Mouse (Mus musculus): ENCODE measurements around the gene Dock9. TPM values are rescaled to one million over a fixed set of nuclear protein-coding genes. Genes with fewer than 3 reads are reported as not detected.
A peak's percentile ranks its signal among the peaks of the same experiment; 100 is the strongest.

Gene Dock9
- polyA plus RNA-seq, 1 experiment from 2014 or later, result 8.5 TPM

DNA sequence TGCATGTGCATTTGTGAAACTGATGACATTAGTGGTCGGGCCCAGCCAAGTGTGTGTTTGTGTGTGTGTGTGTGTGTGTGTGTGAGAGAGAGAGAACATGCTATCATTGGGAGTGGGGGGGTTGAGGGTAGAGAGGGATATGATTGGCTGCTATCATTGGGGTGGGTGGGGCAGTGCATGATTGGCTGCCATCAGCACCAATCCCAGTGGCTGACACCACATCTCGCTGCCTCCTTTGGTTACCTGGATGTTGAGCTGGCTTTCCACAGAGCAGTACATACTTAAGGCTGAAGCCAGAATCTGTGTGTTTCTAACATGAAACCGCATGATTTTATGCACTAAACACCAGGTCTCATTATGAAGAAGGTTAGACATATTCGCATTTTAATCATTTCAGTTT is 184.7 kb downstream of the Dock9 start:
- DNase-seq (ENCODE audit: low spot score) (no peak), ATAC-seq (no peak)
- 93% methylated on average over 4 of the region's 4 CpGs for WGBS
- H3K4me2 ChIP-seq (ENCODE audit: low read length), result no peak overlapping the region
- no peaks in the 10 kb centered on the region for H3K9me3 ChIP-seq (replicated peaks; ENCODE audit: control insufficient read depth, low read length)
- H3K4me1 ChIP-seq (ENCODE audit: control insufficient read depth, insufficient read depth, low read length), result 0 out of 2 replicates have a peak, but pooled peaks cover 3% of the 10 kb centered on the region
- no peaks in the 10 kb centered on the region for H3K27me3 ChIP-seq (replicated peaks; ENCODE audit: control insufficient read depth, insufficient read depth, low read length)
- H3K36me3 ChIP-seq (ENCODE audit: control insufficient read depth, insufficient read depth, low read length), result no peaks in the 10 kb centered on the region
- H3K27ac ChIP-seq (ENCODE audit: low read depth, low read length), result no peak overlapping the region
- no peak overlapping the region for H3K9ac ChIP-seq (ENCODE audit: low read length)
- no peak overlapping the region for H3K4me3 ChIP-seq (ENCODE audit: low read depth, low read length)

DNA sequence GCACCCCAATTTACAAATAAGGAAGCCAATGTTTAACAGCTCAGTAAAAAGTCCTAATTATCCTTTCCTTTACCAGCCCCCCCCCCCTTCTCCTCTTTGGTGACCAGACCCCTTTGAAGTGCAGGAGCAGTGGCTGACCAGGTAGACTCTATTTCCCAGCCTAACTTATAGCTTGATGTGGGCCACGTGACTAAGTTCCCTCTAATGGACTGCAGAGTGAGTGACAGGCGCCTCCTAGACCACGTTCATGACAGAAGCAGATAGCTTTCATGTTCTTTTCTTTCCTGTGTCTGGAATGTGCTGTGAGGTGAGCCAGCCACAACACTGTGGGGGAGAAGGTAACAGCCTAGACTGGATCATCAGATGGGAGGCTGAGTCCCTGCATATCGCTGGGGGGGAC is 186.1 kb downstream of the Dock9 start:
- ATAC-seq (no peak), DNase-seq (ENCODE audit: low spot score) (no peak)
- no peaks in the 10 kb centered on the region for H3K4me1 ChIP-seq (ENCODE audit: control insufficient read depth, insufficient read depth, low read length)
- 66% methylated on average over 4 of the region's 4 CpGs for WGBS
- no peaks in the 10 kb centered on the region for H3K27me3 ChIP-seq (replicated peaks; ENCODE audit: control insufficient read depth, insufficient read depth, low read length)
- H3K36me3 ChIP-seq (ENCODE audit: control insufficient read depth, insufficient read depth, low read length), result no peaks in the 10 kb centered on the region
- H3K27ac ChIP-seq (ENCODE audit: low read depth, low read length), result no peak overlapping the region
- H3K4me2 ChIP-seq (ENCODE audit: low read length), result no peak overlapping the region
- H3K9ac ChIP-seq (ENCODE audit: low read length), result no peak overlapping the region
- H3K9me3 ChIP-seq (replicated peaks; ENCODE audit: control insufficient read depth, low read length), result no peaks in the 10 kb centered on the region
- H3K4me3 ChIP-seq (ENCODE audit: low read depth, low read length), result no peak overlapping the region

DNA sequence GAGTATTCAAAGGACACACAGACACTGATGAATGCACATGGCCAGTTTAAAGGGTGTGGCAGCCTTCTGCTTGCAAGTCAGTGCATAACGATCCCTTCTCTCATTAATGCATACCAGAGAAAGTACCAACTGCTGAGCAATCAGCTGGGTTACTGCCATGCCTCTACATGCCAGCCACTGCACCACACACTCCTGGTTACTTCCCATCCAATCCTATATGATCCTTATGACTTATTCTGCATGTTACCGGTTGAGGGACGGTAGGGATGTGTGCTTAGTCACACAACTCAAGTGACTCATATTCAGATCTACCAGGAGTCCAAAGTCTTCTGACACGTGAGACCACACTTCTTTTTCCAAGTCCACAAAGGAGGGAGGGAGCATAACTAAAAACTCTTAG is 186.5 kb downstream of the Dock9 start:
- Histone ChIP-seq H3K36me3 (ENCODE audit: control insufficient read depth, insufficient read depth, low read length) (no peaks in the 10 kb centered on the region), H3K4me2 (ENCODE audit: low read length) (no peak overlapping the region), H3K27me3 (replicated peaks; ENCODE audit: control insufficient read depth, insufficient read depth, low read length) (no peaks in the 10 kb centered on the region), H3K27ac (ENCODE audit: low read depth, low read length) (no peak overlapping the region), H3K9me3 (replicated peaks; ENCODE audit: control insufficient read depth, low read length) (no peaks in the 10 kb centered on the region), H3K4me3 (ENCODE audit: low read depth, low read length) (no peak overlapping the region), H3K9ac (ENCODE audit: low read length) (no peak overlapping the region), H3K4me1 (ENCODE audit: control insufficient read depth, insufficient read depth, low read length) (no peaks in the 10 kb centered on the region)
- WGBS, result 64% methylated on average over 4 of the region's 4 CpGs
- ATAC-seq (no peak), DNase-seq (ENCODE audit: low spot score) (no peak)

DNA sequence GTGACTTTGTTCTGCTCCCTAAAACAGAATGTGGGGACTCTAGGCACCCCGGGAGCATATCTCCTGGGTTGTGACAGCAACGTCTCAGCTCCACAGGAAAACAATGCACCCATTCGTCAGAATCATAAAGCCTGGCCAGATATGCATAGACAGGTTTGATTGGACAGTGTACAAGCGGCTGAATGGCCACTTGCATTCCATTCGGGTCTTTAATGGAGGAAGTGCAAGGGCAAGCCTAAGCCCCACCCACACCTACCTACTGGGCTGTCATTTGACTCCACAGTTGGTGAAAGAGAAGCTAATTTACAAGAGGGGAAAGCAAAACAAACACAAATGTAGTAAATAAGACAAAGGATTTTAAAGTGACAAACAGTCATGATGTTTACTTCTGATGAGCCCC is 189.1 kb downstream of the Dock9 start:
- WGBS, result 9% methylated on average over 5 of the region's 5 CpGs

DNA sequence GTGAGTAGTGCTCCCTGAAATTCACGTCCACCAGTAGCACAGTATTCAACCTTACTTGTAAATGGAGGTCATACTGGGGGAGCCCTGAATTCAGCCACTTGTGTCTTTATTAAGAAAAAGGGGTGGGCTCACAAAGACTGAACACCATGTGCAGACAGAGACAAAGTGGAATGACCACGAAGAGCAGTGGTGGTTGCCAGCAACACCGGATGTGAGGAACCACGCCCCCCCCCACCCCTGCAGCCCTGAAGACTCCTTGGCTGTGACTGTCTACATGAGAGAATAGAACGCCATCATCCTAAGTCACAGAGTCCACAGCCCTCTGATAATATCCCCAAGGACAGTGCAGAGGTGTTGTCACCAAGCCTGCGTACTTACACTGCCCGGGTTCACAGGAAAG is 191.2 kb downstream of the Dock9 start:
- Histone ChIP-seq H3K36me3 (ENCODE audit: control insufficient read depth, insufficient read depth, low read length) (no peaks in the 10 kb centered on the region), H3K4me2 (ENCODE audit: low read length) (no peak overlapping the region), H3K9me3 (replicated peaks; ENCODE audit: control insufficient read depth, low read length) (no peaks in the 10 kb centered on the region), H3K27me3 (replicated peaks; ENCODE audit: control insufficient read depth, insufficient read depth, low read length) (no peaks in the 10 kb centered on the region), H3K4me1 (ENCODE audit: control insufficient read depth, insufficient read depth, low read length) (0 out of 2 replicates have a peak, but pooled peaks cover 6% of the 10 kb centered on the region), H3K27ac (ENCODE audit: low read depth, low read length) (no peak overlapping the region), H3K9ac (ENCODE audit: low read length) (no peak overlapping the region), H3K4me3 (ENCODE audit: low read depth, low read length) (no peak overlapping the region)
- DNase-seq (ENCODE audit: low spot score) (no peak), ATAC-seq (no peak)
- WGBS, result 89% methylated on average over 7 of the region's 7 CpGs

More for the DNA sequence above, 189.1 kb downstream of the Dock9 start:
- Histone ChIP-seq H3K9ac (ENCODE audit: low read length) (no peak overlapping the region), H3K9me3 (replicated peaks; ENCODE audit: control insufficient read depth, low read length) (no peaks in the 10 kb centered on the region), H3K4me1 (ENCODE audit: control insufficient read depth, insufficient read depth, low read length) (0 out of 2 replicates have a peak, but pooled peaks cover 6% of the 10 kb centered on the region), H3K4me3 (ENCODE audit: low read depth, low read length) (no peak overlapping the region), H3K4me2 (ENCODE audit: low read length) (no peak overlapping the region), H3K27ac (ENCODE audit: low read depth, low read length) (no peak overlapping the region), H3K27me3 (replicated peaks; ENCODE audit: control insufficient read depth, insufficient read depth, low read length) (no peaks in the 10 kb centered on the region), H3K36me3 (ENCODE audit: control insufficient read depth, insufficient read depth, low read length) (no peaks in the 10 kb centered on the region)
- no peak for ATAC-seq
- DNase-seq (ENCODE audit: low spot score), result no peak

DNA sequence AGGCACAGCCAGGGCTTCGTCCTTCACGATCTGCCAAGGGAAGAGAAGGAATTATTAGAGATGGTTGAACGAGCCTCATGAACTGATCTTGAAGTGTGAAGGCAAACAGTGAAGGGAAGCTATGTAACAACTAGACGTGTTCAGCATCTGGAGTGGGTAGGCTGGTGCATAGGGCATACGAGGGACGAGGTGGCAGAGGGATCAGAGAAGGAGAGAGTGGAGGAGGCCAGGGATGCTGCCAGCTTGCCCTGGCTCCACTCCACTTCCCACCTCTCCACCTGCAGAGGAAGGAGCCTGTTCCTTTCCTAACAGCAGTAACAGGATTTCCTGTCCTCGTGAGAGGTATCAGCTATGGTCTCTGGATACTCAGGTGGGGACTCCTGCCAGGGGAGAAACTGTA is 192.4 kb downstream of the Dock9 start:
- Histone ChIP-seq H3K4me2 (ENCODE audit: low read length) (no peak overlapping the region), H3K36me3 (ENCODE audit: control insufficient read depth, insufficient read depth, low read length) (no peaks in the 10 kb centered on the region), H3K27me3 (replicated peaks; ENCODE audit: control insufficient read depth, insufficient read depth, low read length) (no peaks in the 10 kb centered on the region), H3K4me3 (ENCODE audit: low read depth, low read length) (no peak overlapping the region), H3K27ac (ENCODE audit: low read depth, low read length) (no peak overlapping the region), H3K9me3 (replicated peaks; ENCODE audit: control insufficient read depth, low read length) (no peaks in the 10 kb centered on the region), H3K9ac (ENCODE audit: low read length) (no peak overlapping the region), H3K4me1 (ENCODE audit: control insufficient read depth, insufficient read depth, low read length) (0 out of 2 replicates have a peak, but pooled peaks cover 6% of the 10 kb centered on the region)
- ATAC-seq, result no peak
- WGBS, result 56% methylated on average over 7 of the region's 7 CpGs
- DNase-seq (ENCODE audit: low spot score), result no peak

- no peaks in the 10 kb centered on the region for H3K36me3 ChIP-seq (ENCODE audit: control insufficient read depth, insufficient read depth, low read length)
- peak; percentile 31 for DNase-seq (ENCODE audit: low spot score)
- H3K4me2 ChIP-seq (ENCODE audit: low read length), result no peak overlapping the region
- ATAC-seq, result peak; percentile 42; the same call in 1 of the 2 replicates
- H3K27ac ChIP-seq (ENCODE audit: low read depth, low read length), result no peak overlapping the region
- no peaks in the 10 kb centered on the region for H3K27me3 ChIP-seq (replicated peaks; ENCODE audit: control insufficient read depth, insufficient read depth, low read length)
- no peaks in the 10 kb centered on the region for H3K9me3 ChIP-seq (replicated peaks; ENCODE audit: control insufficient read depth, low read length)
- no peak overlapping the region for H3K4me3 ChIP-seq (ENCODE audit: low read depth, low read length)
- 0 out of 2 replicates have a peak, but pooled peaks cover 6% of the 10 kb centered on the region for H3K4me1 ChIP-seq (ENCODE audit: control insufficient read depth, insufficient read depth, low read length)
- 59% methylated on average over 4 of the region's 4 CpGs for WGBS
- no peak overlapping the region for H3K9ac ChIP-seq (ENCODE audit: low read length)
Measured at GRCm38 (mm10) chr14:121604565-121604964, 193.1 kb downstream of the Dock9 start.

GRCm38 (mm10) chr14:121602610-121603009 is 195.0 kb downstream of the Dock9 start:
- no peak overlapping the region for H3K4me3 ChIP-seq (ENCODE audit: low read depth, low read length)
- no peaks in the 10 kb centered on the region for H3K27me3 ChIP-seq (replicated peaks; ENCODE audit: control insufficient read depth, insufficient read depth, low read length)
- no peaks in the 10 kb centered on the region for H3K36me3 ChIP-seq (ENCODE audit: control insufficient read depth, insufficient read depth, low read length)
- H3K4me2 ChIP-seq (ENCODE audit: low read length), result no peak overlapping the region
- no peak overlapping the region for H3K9ac ChIP-seq (ENCODE audit: low read length)
- WGBS, result 81% methylated on average over 6 of the region's 6 CpGs
- DNase-seq (ENCODE audit: low spot score) (no peak), ATAC-seq (no peak)
- H3K4me1 ChIP-seq (ENCODE audit: control insufficient read depth, insufficient read depth, low read length), result 0 out of 2 replicates have a peak, but pooled peaks cover 6% of the 10 kb centered on the region
- H3K9me3 ChIP-seq (replicated peaks; ENCODE audit: control insufficient read depth, low read length), result no peaks in the 10 kb centered on the region
- H3K27ac ChIP-seq (ENCODE audit: low read depth, low read length), result no peak overlapping the region

DNA sequence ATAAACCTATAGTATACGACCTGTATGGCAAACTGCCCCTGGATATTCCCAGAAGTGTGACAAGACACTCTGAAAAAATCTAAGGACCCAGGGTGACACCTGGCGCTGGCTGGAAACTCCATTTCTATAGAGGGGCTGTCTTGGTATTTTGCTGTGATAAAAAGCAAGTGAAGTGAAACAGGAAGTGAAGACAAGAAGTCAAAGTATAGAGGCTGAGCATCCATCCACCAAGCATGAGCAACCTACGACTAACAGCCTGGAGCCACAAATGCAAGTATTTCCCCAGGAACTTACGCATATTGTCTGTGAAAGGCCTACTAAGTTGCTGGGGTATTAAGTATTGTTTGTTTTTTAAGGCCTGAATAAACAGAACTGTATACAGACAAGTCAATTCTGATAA is 197.1 kb downstream of the Dock9 start:
- no peaks in the 10 kb centered on the region for H3K27me3 ChIP-seq (replicated peaks; ENCODE audit: control insufficient read depth, insufficient read depth, low read length)
- H3K4me1 ChIP-seq (ENCODE audit: control insufficient read depth, insufficient read depth, low read length), result 0 out of 2 replicates have a peak, but pooled peaks cover 6% of the 10 kb centered on the region
- no peaks in the 10 kb centered on the region for H3K9me3 ChIP-seq (replicated peaks; ENCODE audit: control insufficient read depth, low read length)
- DNase-seq (ENCODE audit: low spot score) (no peak), ATAC-seq (no peak)
- H3K9ac ChIP-seq (ENCODE audit: low read length), result no peak overlapping the region
- H3K4me3 ChIP-seq (ENCODE audit: low read depth, low read length), result no peak overlapping the region
- H3K36me3 ChIP-seq (ENCODE audit: control insufficient read depth, insufficient read depth, low read length), result no peaks in the 10 kb centered on the region; the same call in 1 of the 2 replicates
- 95% methylated on average over 4 of the region's 4 CpGs for WGBS
- H3K4me2 ChIP-seq (ENCODE audit: low read length), result no peak overlapping the region
- no peak overlapping the region for H3K27ac ChIP-seq (ENCODE audit: low read depth, low read length)

All from forebrain, embryonic 14.5 days (tissue).